Mouse (Mus musculus) lung, adult 2 months (tissue): ENCODE data around the gene Cdc20. TPM values are rescaled to one million over a fixed set of nuclear protein-coding genes. Genes with fewer than 3 reads are reported as not detected.

Experiments
- DNase-seq: peaks from one replicate; pipeline ENCODE4 v3.0.0; 2022
- H3K4me1 ChIP-seq: fragments of 200-500 bp; 2 replicates; pipeline ENCODE4 v1.6.1; 2011; ENCODE audit warnings: low read length; ENCODE audit not compliant: control insufficient read depth, insufficient read depth
- H3K4me3 ChIP-seq: fragments of 200-500 bp; replicated peaks from 2 replicates; pipeline ENCODE3; 2011; ENCODE audit warnings: low read depth, mild to moderate bottlenecking, control low read depth, low read length; ENCODE audit errors: extremely low read depth
- CTCF ChIP-seq: fragments of 200-500 bp; IDR thresholded peaks from 2 replicates; pipeline ENCODE4 v1.5.1; 2011; ENCODE audit warnings: mild to moderate bottlenecking, low read length, control low read depth; ENCODE audit not compliant: insufficient read depth
- POLR2A ChIP-seq: fragments of 200-500 bp; IDR thresholded peaks from 2 replicates; pipeline ENCODE4 v1.6.1; 2011; ENCODE audit warnings: low read depth, mild to moderate bottlenecking, control low read depth, low read length, borderline replicate concordance; ENCODE audit errors: extremely low read depth
- WGBS: fragments of 180-500 bp; shearing (Covaris S2); methylation state at CpG from one replicate; pipeline ENCODE4 v1.1.7; 2018; 5-methylcytosine and 5-hydroxymethylcytosine counted together
- polyA plus RNA-seq: library from polyadenylated mRNA; depleted of rRNA; stranded (reverse); fragments of >200 nt; gene quantifications from 2 replicates; pipeline ENCODE4 v1.2.3, GENCODE M21; 2012; rRNA removed

Cdc20 gene
- polyA plus RNA-seq, 1 experiment = 10.1 TPM

GRCm38 (mm10) chr4:118398400-118398799 is 38.8 kb downstream of the Cdc20 start:
- Histone ChIP-seq H3K4me1 (peaks cover 12% of the 10 kb centered on the region), H3K4me3 (no peak overlapping the region)
- 73% methylated on average over 6 of the region's 6 CpGs for WGBS
- peak; percentile 50 for DNase-seq
- TF ChIP-seq POLR2A = no peak
- no peak for TF ChIP-seq CTCF

DNA sequence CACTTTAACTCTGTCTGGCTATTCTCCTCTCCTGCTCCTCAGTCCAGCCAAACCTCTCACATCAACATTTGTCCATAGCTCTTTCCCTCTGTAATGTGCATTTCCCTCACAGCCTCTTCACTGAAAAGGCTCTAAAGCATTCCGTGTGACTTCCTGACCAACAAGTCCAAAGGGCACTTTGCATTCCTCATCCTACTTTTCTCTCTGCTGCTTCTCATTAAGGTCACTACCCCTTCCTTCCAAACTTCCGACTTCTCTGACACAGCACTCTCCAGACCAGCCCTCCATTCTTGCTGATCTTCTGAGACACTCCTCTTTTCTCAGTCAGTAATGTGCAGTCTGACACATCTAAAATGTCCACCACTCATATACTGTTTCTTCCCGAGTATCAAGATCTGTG is 40.7 kb downstream of the Cdc20 start:
- TF ChIP-seq POLR2A (no peak), CTCF (no peak)
- Histone ChIP-seq H3K4me1 (peaks cover 12% of the 10 kb centered on the region), H3K4me3 (no peak overlapping the region)
- 60% methylated on average over 3 of the region's 3 CpGs for WGBS
- no peak for DNase-seq

- WGBS = 32% methylated on average over 4 of the region's 4 CpGs
- Histone ChIP-seq H3K4me1 (peaks cover 12% of the 10 kb centered on the region), H3K4me3 (no peak overlapping the region)
- no peak for DNase-seq
- TF ChIP-seq CTCF = no peak
- no peak for TF ChIP-seq POLR2A
Measured at GRCm38 (mm10) chr4:118395289-118395688, 41.9 kb downstream of the Cdc20 start.

DNA sequence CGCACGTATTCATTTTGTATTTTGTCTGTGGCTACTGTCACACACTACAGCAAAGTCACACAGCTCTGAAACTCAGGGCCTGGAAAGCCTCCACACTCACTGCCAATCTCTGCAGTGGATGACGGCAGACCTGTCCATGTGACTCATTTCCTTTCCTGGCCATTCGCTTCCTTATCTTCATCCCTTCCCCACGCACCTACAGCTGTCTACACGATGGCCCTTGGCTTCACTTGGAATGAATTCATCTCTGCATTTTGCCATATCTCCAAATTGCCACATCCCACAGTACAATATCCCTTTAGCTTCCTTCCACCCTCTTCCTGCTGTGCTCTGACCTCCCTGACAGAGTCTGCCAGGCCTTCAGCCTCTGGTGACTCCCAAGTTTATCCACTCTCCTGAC is 42.6 kb downstream of the Cdc20 start:
- Histone ChIP-seq H3K4me1 (peaks cover 12% of the 10 kb centered on the region), H3K4me3 (no peak overlapping the region)
- TF ChIP-seq CTCF = no peak
- TF ChIP-seq POLR2A = no peak
- WGBS = 55% methylated on average over 6 of the region's 6 CpGs
- no peak for DNase-seq

- TF ChIP-seq CTCF = no peak
- no peak for TF ChIP-seq POLR2A
- Histone ChIP-seq H3K4me3 (no peak overlapping the region), H3K4me1 (peaks cover 5% of the 10 kb centered on the region)
- 92% methylated on average over 11 of the region's 11 CpGs for WGBS
- no peak for DNase-seq
Measured at GRCm38 (mm10) chr4:118390146-118390545, 47.0 kb downstream of the Cdc20 start.

GRCm38 (mm10) chr4:118387316-118387715 is 49.8 kb downstream of the Cdc20 start:
- H3K4me1 ChIP-seq = no peaks in the 10 kb centered on the region
- 84% methylated on average over 8 of the region's 8 CpGs for WGBS
- no peak for DNase-seq
- H3K4me3 ChIP-seq = no peak overlapping the region
- TF ChIP-seq CTCF (no peak), POLR2A (no peak)

GRCm38 (mm10) chr4:118383271-118383670 is 53.9 kb downstream of the Cdc20 start:
- DNase-seq = no peak
- Histone ChIP-seq H3K4me1 (no peaks in the 10 kb centered on the region), H3K4me3 (no peak overlapping the region)
- WGBS = 90% methylated on average over 7 of the region's 7 CpGs
- no peak for TF ChIP-seq CTCF
- TF ChIP-seq POLR2A = no peak

Other genes with a start within 250 kb of the Cdc20 start
- gene Ptprf, start 145.9 kb downstream of the Cdc20 start, polyA plus RNA-seq = 245 and 250 TPM in 2 replicates
- gene Szt2, start 28.1 kb downstream of the Cdc20 start, polyA plus RNA-seq = 48.5 and 54.4 TPM in 2 replicates
- gene Med8, start 28.0 kb downstream of the Cdc20 start, polyA plus RNA-seq = 20.8 and 38.4 TPM in 2 replicates
- 978 and 1,062 TPM in 2 replicates for gene Elovl1, start 9.3 kb downstream of the Cdc20 start, polyA plus RNA-seq
- 1.1 and 1.8 TPM in 2 replicates for gene Mpl, start 20.2 kb upstream of the Cdc20 start, polyA plus RNA-seq
- 245 and 308 TPM in 2 replicates for gene Tie1, start 52.7 kb upstream of the Cdc20 start, polyA plus RNA-seq
- 17.0 and 17.7 TPM in 2 replicates for gene 2610528J11Rik, start 89.6 kb upstream of the Cdc20 start, polyA plus RNA-seq
- 32.4 and 47.5 TPM in 2 replicates for gene Tmem125, start 106.7 kb upstream of the Cdc20 start, polyA plus RNA-seq
- 1.3 and 2.5 TPM in 2 replicates for gene Cfap57, start 183.4 kb upstream of the Cdc20 start, polyA plus RNA-seq
- gene Ebna1bp2, start 183.4 kb upstream of the Cdc20 start, polyA plus RNA-seq = 19.7 and 21.6 TPM in 2 replicates
- gene Olfr62, start 221.6 kb upstream of the Cdc20 start, polyA plus RNA-seq = not detected in 2 replicates